Mouse (Mus musculus) Muller cell, postnatal 12 days (primary cell): ENCODE measurements around the gene Capn1.

Experiments used
- DNase-seq: peaks from one replicate; pipeline ENCODE4 v3.0.0-alpha.2; 2015; ENCODE audit errors: inconsistent ontology term

Capn1 gene

GRCm38 (mm10) chr19:6015511-6016315, at the start of gene Capn1:
TSS of gene Capn1 (minus strand) at chr19:6015897.
- DNase-seq = peak; percentile 76

GRCm38 (mm10) chr19:6063081-6063480, 47.4 kb upstream of the Capn1 start:
- no peak for DNase-seq

GRCm38 (mm10) chr19:6062418-6062817, 46.7 kb upstream of the Capn1 start:
- DNase-seq = no peak

GRCm38 (mm10) chr19:6061641-6062302, 46.1 kb upstream of the Capn1 start:
- DNase-seq = peak; percentile 49

- peak; percentile 95 for DNase-seq
Measured at GRCm38 (mm10) chr19:6061021-6061533, 45.4 kb upstream of the Capn1 start, which contains the start of gene Znhit2. TSS of gene Znhit2 (plus strand) at chr19:6061192.

GRCm38 (mm10) chr19:6058966-6059365, 43.3 kb upstream of the Capn1 start:
- DNase-seq = no peak

- DNase-seq = no peak
Measured at GRCm38 (mm10) chr19:6058513-6058912, 42.8 kb upstream of the Capn1 start.

- DNase-seq = peak; percentile 98
Measured at GRCm38 (mm10) chr19:6057313-6058096, 41.8 kb upstream of the Capn1 start, which contains the start of the genes Mrpl49 and Fau. TSS of gene Mrpl49 (minus strand) at chr19:6057785. TSS of gene Fau (plus strand) at chr19:6057844.

- no peak for DNase-seq
Measured at GRCm38 (mm10) chr19:6056696-6057095, 41.0 kb upstream of the Capn1 start.

- DNase-seq = no peak
Measured at GRCm38 (mm10) chr19:6054296-6054695, 38.6 kb upstream of the Capn1 start.

- DNase-seq = no peak
Measured at GRCm38 (mm10) chr19:6052516-6052915, 36.8 kb upstream of the Capn1 start.

GRCm38 (mm10) chr19:6048681-6049410, 33.1 kb upstream of the Capn1 start:
- DNase-seq = no peak

- no peak for DNase-seq
Measured at GRCm38 (mm10) chr19:6047899-6048166, 32.1 kb upstream of the Capn1 start.

- DNase-seq = no peak
Measured at GRCm38 (mm10) chr19:6047154-6047898, 31.6 kb upstream of the Capn1 start.

- peak; percentile 95 for DNase-seq
Measured at GRCm38 (mm10) chr19:6046294-6047153, 30.8 kb upstream of the Capn1 start, which contains the start of gene Syvn1. TSS of gene Syvn1 (plus strand) at chr19:6046576.

GRCm38 (mm10) chr19:6045366-6046293, 29.9 kb upstream of the Capn1 start:
- DNase-seq = no peak

GRCm38 (mm10) chr19:6044102-6044501, 28.4 kb upstream of the Capn1 start:
- DNase-seq = peak; percentile 44

GRCm38 (mm10) chr19:6042293-6042692, 26.6 kb upstream of the Capn1 start:
- DNase-seq = no peak

- DNase-seq = no peak
Measured at GRCm38 (mm10) chr19:6040002-6040401, 24.3 kb upstream of the Capn1 start.
